Mouse (Mus musculus) small intestine, adult 2 months (tissue): ENCODE data around the gene Ccdc18. TPM values are rescaled to one million over a fixed set of nuclear protein-coding genes. Genes with fewer than 3 reads are reported as not detected.

Experiments
- H3K27ac ChIP-seq: fragments of 200-500 bp; 2 replicates; pipeline ENCODE4 v1.5.1; 2012; ENCODE audit warnings: low read depth, low read length, control low read depth, inconsistent platforms; ENCODE audit not compliant: insufficient read depth
- H3K27me3 ChIP-seq: fragments of 200-500 bp; 2 replicates; pipeline ENCODE4 v1.6.1; 2012; ENCODE audit warnings: mild to moderate bottlenecking, moderate library complexity, low read length, inconsistent platforms; ENCODE audit not compliant: control insufficient read depth, insufficient read depth
- H3K36me3 ChIP-seq: fragments of 200-500 bp; 2 replicates; pipeline ENCODE4 v1.6.1; 2012; ENCODE audit warnings: mild to moderate bottlenecking, low read length, control low read depth, inconsistent platforms; ENCODE audit not compliant: control insufficient read depth, insufficient read depth
- H3K4me1 ChIP-seq: fragments of 200-500 bp; 2 replicates; pipeline ENCODE4 v1.6.1; 2012; ENCODE audit warnings: low read length, inconsistent platforms, mixed read lengths; ENCODE audit not compliant: control insufficient read depth, insufficient read depth, insufficient read length
- H3K4me3 ChIP-seq: fragments of 200-500 bp; 2 replicates; pipeline ENCODE4 v1.5.1; 2012; ENCODE audit warnings: low read depth, mild to moderate bottlenecking, control low read depth, inconsistent platforms, low read length, moderate library complexity
- CTCF ChIP-seq: fragments of 200-500 bp; IDR thresholded peaks from 2 replicates; pipeline ENCODE4 v1.5.1; 2012; ENCODE audit warnings: low read depth, mild to moderate bottlenecking, control low read depth, inconsistent platforms, low read length, moderate library complexity, mixed read lengths; ENCODE audit not compliant: insufficient replicate concordance, insufficient read length; ENCODE audit errors: extremely low read depth
- POLR2A ChIP-seq: fragments of 200-500 bp; IDR thresholded peaks from 2 replicates; pipeline ENCODE4 v1.6.1; 2012; ENCODE audit warnings: low read depth, mild to moderate bottlenecking, control low read depth, inconsistent platforms, low read length, moderate library complexity
- WGBS: fragments of 180-500 bp; shearing (Covaris S2); methylation state at CpG from one replicate; pipeline ENCODE4 v1.1.7; 2018; 5-methylcytosine and 5-hydroxymethylcytosine counted together
- polyA plus RNA-seq: library from polyadenylated mRNA; depleted of rRNA; stranded (reverse); fragments of >200 nt; gene quantifications from 2 replicates; pipeline ENCODE4 v1.2.3, GENCODE M21; 2012

Gene Ccdc18
- polyA plus RNA-seq, 1 experiment: not detected

GRCm38 (mm10) chr5:108211512-108211911 is 78.8 kb downstream of the Ccdc18 start:
- Histone ChIP-seq H3K4me3 (no peak overlapping the region), H3K27ac (no peak overlapping the region)
- 29% methylated on average over 4 of the region's 4 CpGs for WGBS

GRCm38 (mm10) chr5:108214928-108215327 is 82.3 kb downstream of the Ccdc18 start:
- WGBS: 55% methylated on average over 2 of the region's 2 CpGs
- Histone ChIP-seq H3K4me1 (peaks cover 2% of the 10 kb centered on the region; the same call in 1 of the 2 replicates), H3K4me3 (no peak overlapping the region), H3K27me3 (no peaks in the 10 kb centered on the region), H3K27ac (no peak overlapping the region), H3K36me3 (no peaks in the 10 kb centered on the region)
- TF ChIP-seq CTCF (no peak), POLR2A (no peak)

More at GRCm38 (mm10) chr5:108211512-108211911, 78.8 kb downstream of the Ccdc18 start:
- no peaks in the 10 kb centered on the region for H3K36me3 ChIP-seq
- TF ChIP-seq CTCF (no peak), POLR2A (no peak)
- no peaks in the 10 kb centered on the region for H3K27me3 ChIP-seq
- H3K4me1 ChIP-seq: peaks cover 2% of the 10 kb centered on the region; the same call in 1 of the 2 replicates

- no peaks in the 10 kb centered on the region for H3K36me3 ChIP-seq
- H3K27ac ChIP-seq: no peak overlapping the region
- H3K4me3 ChIP-seq: no peak overlapping the region
- no peaks in the 10 kb centered on the region for H3K27me3 ChIP-seq
- no peaks in the 10 kb centered on the region for H3K4me1 ChIP-seq
- TF ChIP-seq POLR2A: no peak
- no peak for TF ChIP-seq CTCF
Observed at GRCm38 (mm10) chr5:108224077-108224476, 91.4 kb downstream of the Ccdc18 start.

- no peak overlapping the region for H3K27ac ChIP-seq
- no peaks in the 10 kb centered on the region for H3K36me3 ChIP-seq
- no peaks in the 10 kb centered on the region for H3K27me3 ChIP-seq
- no peak for TF ChIP-seq CTCF
- TF ChIP-seq POLR2A: no peak
- no peak overlapping the region for H3K4me3 ChIP-seq
- H3K4me1 ChIP-seq: no peaks in the 10 kb centered on the region
Observed at GRCm38 (mm10) chr5:108226159-108226558, 93.5 kb downstream of the Ccdc18 start.

- no peak overlapping the region for H3K27ac ChIP-seq
- H3K27me3 ChIP-seq: no peaks in the 10 kb centered on the region
- H3K4me3 ChIP-seq: no peak overlapping the region
- H3K4me1 ChIP-seq: no peaks in the 10 kb centered on the region
- WGBS: 41% methylated on average over 3 of the region's 3 CpGs
- TF ChIP-seq CTCF (no peak), POLR2A (no peak)
- no peaks in the 10 kb centered on the region for H3K36me3 ChIP-seq
Observed at GRCm38 (mm10) chr5:108246314-108246765, 113.7 kb downstream of the Ccdc18 start.

GRCm38 (mm10) chr5:108250033-108250432 is 117.4 kb downstream of the Ccdc18 start:
- H3K4me3 ChIP-seq: no peak overlapping the region
- 33% methylated on average over 2 of the region's 2 CpGs for WGBS
- H3K4me1 ChIP-seq: no peaks in the 10 kb centered on the region
- H3K27me3 ChIP-seq: no peaks in the 10 kb centered on the region
- H3K27ac ChIP-seq: no peak overlapping the region
- no peaks in the 10 kb centered on the region for H3K36me3 ChIP-seq
- TF ChIP-seq POLR2A (no peak), CTCF (no peak)

- no peaks in the 10 kb centered on the region for H3K27me3 ChIP-seq
- WGBS: 83% methylated on average over 5 of the region's 5 CpGs
- no peaks in the 10 kb centered on the region for H3K4me1 ChIP-seq
- H3K36me3 ChIP-seq: no peaks in the 10 kb centered on the region
- H3K4me3 ChIP-seq: no peak overlapping the region
- no peak overlapping the region for H3K27ac ChIP-seq
- TF ChIP-seq POLR2A (no peak), CTCF (no peak)
Observed at GRCm38 (mm10) chr5:108255259-108255658, 122.6 kb downstream of the Ccdc18 start.
